Mouse (Mus musculus) embryo, embryonic 9.5 days (tissue): ENCODE measurements around the gene Adcyap1.
A peak's percentile ranks its signal among the peaks of the same experiment; 100 is the strongest.

Experiments
- DNase-seq: peaks from one replicate; pipeline ENCODE4 v3.0.0-alpha.2; 2017; ENCODE audit errors: extremely low spot score

The Adcyap1 gene

GRCm38 (mm10) chr17:93198717-93199116, at the start of gene Adcyap1:
Gene Adcyap1 (plus strand): TSS chr17:93199017.
- DNase-seq = no peak

GRCm38 (mm10) chr17:93158280-93158851, 40.5 kb upstream of the Adcyap1 start:
- peak; percentile 50 for DNase-seq

GRCm38 (mm10) chr17:93169572-93169971, 29.2 kb upstream of the Adcyap1 start:
- DNase-seq = no peak

GRCm38 (mm10) chr17:93196846-93197245, 2.0 kb upstream of the Adcyap1 start:
- no peak for DNase-seq

GRCm38 (mm10) chr17:93198213-93198612, 604 bp upstream of the Adcyap1 start:
- peak; percentile 30 for DNase-seq

GRCm38 (mm10) chr17:93199218-93199617, 401 bp downstream of the Adcyap1 start:
- DNase-seq = peak; percentile 10

GRCm38 (mm10) chr17:93199747-93200146, 930 bp downstream of the Adcyap1 start:
- no peak for DNase-seq

- DNase-seq = peak; percentile 22
Measured at GRCm38 (mm10) chr17:93200386-93201264, 1.8 kb downstream of the Adcyap1 start.

GRCm38 (mm10) chr17:93201265-93201925, 2.6 kb downstream of the Adcyap1 start:
- peak; percentile 18 for DNase-seq

- DNase-seq = peak; percentile 50
Measured at GRCm38 (mm10) chr17:93202165-93203075, 3.6 kb downstream of the Adcyap1 start.

- DNase-seq = peak; percentile 62
Measured at GRCm38 (mm10) chr17:93203076-93204031, 4.5 kb downstream of the Adcyap1 start.

GRCm38 (mm10) chr17:93217785-93218184, 19.0 kb downstream of the Adcyap1 start:
- no peak for DNase-seq

GRCm38 (mm10) chr17:93218640-93219039, 19.8 kb downstream of the Adcyap1 start:
- DNase-seq = no peak

- DNase-seq = no peak
Measured at GRCm38 (mm10) chr17:93237355-93237754, 38.5 kb downstream of the Adcyap1 start.
